Mouse (Mus musculus) liver, embryonic 15.5 days (tissue): ENCODE results near the gene Igsf9. TPM values are rescaled to one million over a fixed set of nuclear protein-coding genes. Genes with fewer than 3 reads are reported as not detected.

ENCODE experiments used
- ATAC-seq: fragments of 200-750 bp; cut with Nextera tagmentation; 2 replicates; pipeline ENCODE4 v1.8.0; 2017; ENCODE audit warnings: moderate number of reproducible peaks, mild to moderate bottlenecking, moderate library complexity; ENCODE audit not compliant: insufficient read depth
- H3K27ac ChIP-seq: fragments of 300-500 bp; sonication (generic); replicated peaks from 2 replicates; pipeline ENCODE4 v1.5.1; 2015; ENCODE audit warnings: mild to moderate bottlenecking, inconsistent platforms
- H3K27me3 ChIP-seq: fragments of 300-500 bp; sonication (generic); 2 replicates; pipeline ENCODE4 v1.6.1; 2015; ENCODE audit warnings: mild to moderate bottlenecking, inconsistent platforms
- H3K36me3 ChIP-seq: fragments of 300-500 bp; sonication (generic); replicated peaks from 2 replicates; pipeline ENCODE4 v1.6.1; 2015; ENCODE audit warnings: moderate library complexity, mild to moderate bottlenecking, inconsistent platforms
- H3K4me1 ChIP-seq: fragments of 300-500 bp; sonication (generic); replicated peaks from 2 replicates; pipeline ENCODE4 v1.6.1; 2015; ENCODE audit warnings: inconsistent platforms
- H3K4me2 ChIP-seq: fragments of 300-500 bp; sonication (generic); 2 replicates; pipeline ENCODE4 v1.6.1; 2015; ENCODE audit warnings: moderate library complexity, mild to moderate bottlenecking, inconsistent platforms
- H3K4me3 ChIP-seq: fragments of 300-500 bp; sonication (generic); replicated peaks from 2 replicates; pipeline ENCODE4 v1.5.1; 2015; ENCODE audit warnings: mild to moderate bottlenecking, inconsistent platforms
- H3K9ac ChIP-seq: fragments of 300-500 bp; sonication (generic); 2 replicates; pipeline ENCODE4 v1.6.1; 2015; ENCODE audit warnings: moderate library complexity, mild to moderate bottlenecking, inconsistent platforms
- H3K9me3 ChIP-seq: fragments of 300-500 bp; sonication (generic); replicated peaks from 2 replicates; pipeline ENCODE4 v1.6.1; 2016; ENCODE audit warnings: inconsistent platforms
- WGBS: fragments of 180-500 bp; shearing (Covaris S2); methylation state at CpG from one replicate; pipeline ENCODE4 v1.1.7; 2015; ENCODE audit warnings: mixed read lengths; ENCODE audit not compliant: insufficient replicate concordance; 5-methylcytosine and 5-hydroxymethylcytosine counted together
- polyA plus RNA-seq: library from polyadenylated mRNA; unstranded; fragments of >200 nt; fragmentation: Nextera tagmentation; extraction: Ambion mirVana; gene quantifications from 2 replicates; pipeline ENCODE4 v1.2.1, GENCODE M21; 2015

The Igsf9 gene
- polyA plus RNA-seq, 1 experiment from 2014 or later: 1.2 TPM

DNA sequence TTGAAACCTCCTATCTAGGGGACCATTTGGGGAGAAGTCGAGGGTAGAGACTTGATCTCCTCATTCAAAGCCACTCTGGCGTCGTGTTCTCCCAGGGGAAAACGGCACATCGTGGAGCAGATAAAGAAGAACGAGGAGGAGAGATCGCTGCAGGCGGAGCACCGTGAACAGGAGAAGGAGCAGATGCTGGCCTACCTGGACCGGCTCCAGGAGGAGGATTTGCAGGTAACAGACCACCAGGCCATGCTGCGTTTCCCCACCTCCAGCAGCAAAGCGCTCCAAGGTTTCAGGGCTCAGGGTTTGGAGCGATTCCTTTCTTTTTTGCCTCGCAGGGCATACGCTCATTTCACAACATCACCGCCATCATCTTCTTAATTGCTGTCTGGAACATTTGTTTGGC lies 53.5 kb downstream of the Igsf9 start:
- no peak overlapping the region for H3K4me2 ChIP-seq
- ATAC-seq: no peak
- H3K9ac ChIP-seq: no peak overlapping the region
- no peak overlapping the region for H3K27ac ChIP-seq
- H3K4me3 ChIP-seq: no peak overlapping the region
- WGBS: 79% methylated on average over 16 of the region's 16 CpGs
- H3K9me3 ChIP-seq: no peaks in the 10 kb centered on the region
- no peaks in the 10 kb centered on the region for H3K36me3 ChIP-seq
- peaks cover 3% of the 10 kb centered on the region; the same call in 1 of the 2 replicates for H3K4me1 ChIP-seq
- H3K27me3 ChIP-seq: peaks cover 32% of the 10 kb centered on the region

DNA sequence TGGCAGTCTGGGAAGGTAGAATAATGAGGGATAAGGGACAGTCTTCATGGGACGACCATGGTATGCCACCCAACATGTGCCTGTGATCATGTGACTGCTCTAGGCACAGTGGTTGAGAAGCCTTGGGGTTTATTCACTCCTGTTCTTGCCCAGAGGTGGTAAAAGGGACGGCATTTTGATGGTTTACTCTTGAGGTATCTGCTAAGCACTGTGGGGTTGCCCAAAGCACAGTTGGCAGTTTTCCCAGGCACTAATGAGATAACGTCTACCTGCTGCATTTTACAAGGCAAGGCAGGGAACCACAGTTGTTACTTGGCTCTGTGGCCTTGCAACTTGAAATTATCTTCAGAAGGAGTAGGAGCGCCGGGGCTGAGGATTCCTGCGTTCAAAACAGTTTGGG lies 58.2 kb downstream of the Igsf9 start:
- Histone ChIP-seq H3K27ac (no peak overlapping the region), H3K4me1 (no peaks in the 10 kb centered on the region), H3K36me3 (no peaks in the 10 kb centered on the region), H3K4me3 (no peak overlapping the region), H3K4me2 (no peak overlapping the region), H3K9ac (no peak overlapping the region), H3K27me3 (no peaks in the 10 kb centered on the region; the same call in 1 of the 2 replicates), H3K9me3 (no peaks in the 10 kb centered on the region)
- 48% methylated on average over 6 of the region's 6 CpGs for WGBS
- no peak for ATAC-seq

DNA sequence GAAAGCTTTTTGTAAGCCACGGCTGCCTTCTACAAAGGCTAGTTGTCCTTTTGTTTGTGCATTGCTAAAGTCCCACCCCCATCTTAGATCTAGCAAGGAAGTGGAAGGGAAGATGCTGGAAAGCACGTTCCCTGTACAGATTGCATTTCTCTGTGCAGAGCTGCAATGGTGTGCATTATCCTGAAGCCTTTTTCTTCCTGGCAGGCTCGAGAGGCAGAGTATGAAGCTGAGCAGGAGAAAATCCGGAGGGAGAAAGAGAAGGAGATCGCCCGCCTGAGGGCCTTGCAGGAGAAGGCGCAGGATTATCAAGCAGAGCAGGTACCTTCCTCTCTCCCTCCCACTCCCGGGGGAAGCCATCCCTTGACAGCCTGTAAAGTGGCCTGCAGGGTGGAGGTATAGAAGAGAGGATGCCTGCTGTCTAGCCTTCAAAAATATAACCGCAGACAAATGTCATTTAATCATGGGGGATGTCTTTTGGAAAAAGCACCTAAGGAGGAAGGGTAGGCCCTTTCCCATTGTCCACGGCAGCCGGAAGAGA lies 58.8 kb downstream of the Igsf9 start:
- WGBS: 53% methylated on average over 11 of the region's 11 CpGs
- no peak overlapping the region for H3K9ac ChIP-seq
- no peaks in the 10 kb centered on the region; the same call in 1 of the 2 replicates for H3K27me3 ChIP-seq
- no peaks in the 10 kb centered on the region for H3K9me3 ChIP-seq
- H3K36me3 ChIP-seq: no peaks in the 10 kb centered on the region
- H3K4me1 ChIP-seq: no peaks in the 10 kb centered on the region
- no peak overlapping the region for H3K4me3 ChIP-seq
- no peak overlapping the region for H3K4me2 ChIP-seq
- ATAC-seq: no peak
- H3K27ac ChIP-seq: no peak overlapping the region

DNA sequence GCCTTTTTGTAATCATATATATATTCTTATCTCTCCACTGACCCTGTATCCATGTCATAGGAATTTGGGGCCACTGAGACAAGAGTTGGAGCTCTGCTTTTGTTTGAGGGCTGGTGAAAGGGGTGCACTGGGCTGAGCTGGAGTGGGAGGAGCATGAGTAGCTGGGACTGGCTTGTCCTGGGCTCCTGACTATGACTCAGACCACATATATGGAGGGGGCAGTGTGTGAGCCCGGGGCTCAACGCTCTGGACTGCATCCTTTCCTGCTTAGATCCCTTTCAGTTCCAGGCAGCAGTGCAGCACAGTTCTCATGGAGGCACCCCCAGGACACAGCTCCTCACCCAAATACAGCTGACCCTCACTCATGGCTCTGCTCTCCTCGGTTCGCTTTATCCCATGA lies 64.5 kb downstream of the Igsf9 start:
- H3K4me3 ChIP-seq: no peak overlapping the region
- peaks cover 14% of the 10 kb centered on the region for H3K27me3 ChIP-seq
- no peaks in the 10 kb centered on the region; the same call in 1 of the 2 replicates for H3K4me1 ChIP-seq
- H3K9ac ChIP-seq: no peak overlapping the region
- no peaks in the 10 kb centered on the region for H3K9me3 ChIP-seq
- no peak for ATAC-seq
- H3K4me2 ChIP-seq: no peak overlapping the region
- no peak overlapping the region for H3K27ac ChIP-seq
- H3K36me3 ChIP-seq: no peaks in the 10 kb centered on the region
- 63% methylated on average over 4 of the region's 4 CpGs for WGBS

Other genes starting within 250 kb of the Igsf9 start
- gene Atp1a4, start 223.4 kb upstream of the Igsf9 start, polyA plus RNA-seq: 0.02 TPM in 1 of 2 replicates, not detected in the other
- gene Igsf8, start 220.1 kb upstream of the Igsf9 start, polyA plus RNA-seq: 17.9 and 23.1 TPM in 2 replicates
- 0.39 and 0.40 TPM in 2 replicates for gene Atp1a2, start 183.7 kb upstream of the Igsf9 start, polyA plus RNA-seq
- gene Kcnj9, start 152.5 kb upstream of the Igsf9 start, polyA plus RNA-seq: 0.03 TPM in 1 of 2 replicates, not detected in the other
- 0.09 and 0.12 TPM in 2 replicates for gene Kcnj10, start 140.6 kb upstream of the Igsf9 start, polyA plus RNA-seq
- gene Pigm, start 105.2 kb upstream of the Igsf9 start, polyA plus RNA-seq: 1.7 and 1.9 TPM in 2 replicates
- gene Slamf9, start 6.4 kb upstream of the Igsf9 start, polyA plus RNA-seq: 0.78 and 1.2 TPM in 2 replicates
- 121 and 125 TPM in 2 replicates for gene Tagln2, start 18.3 kb downstream of the Igsf9 start, polyA plus RNA-seq
- 0.29 and 0.43 TPM in 2 replicates for gene Cfap45, start 39.0 kb downstream of the Igsf9 start, polyA plus RNA-seq
- not detected in 2 replicates for gene Vsig8, start 74.2 kb downstream of the Igsf9 start, polyA plus RNA-seq
- 0.10 and 0.33 TPM in 2 replicates for gene Slamf8, start 108.8 kb downstream of the Igsf9 start, polyA plus RNA-seq
- gene Fcrl6, start 120.8 kb downstream of the Igsf9 start, polyA plus RNA-seq: 0.08 TPM in 1 of 2 replicates, not detected in the other
- 5.3 and 5.7 TPM in 2 replicates for gene Dusp23, start 151.2 kb downstream of the Igsf9 start, polyA plus RNA-seq
- 57.7 and 71.8 TPM in 2 replicates for gene Crp, start 216.3 kb downstream of the Igsf9 start, polyA plus RNA-seq